Mouse (Mus musculus) urinary bladder, adult 18-20 months (tissue): ENCODE measurements around the gene Wnt8b.
A peak's percentile ranks its signal among the peaks of the same experiment; 100 is the strongest.
"Not testable (repeated sequence)": the region's sequence is repeated elsewhere in the genome, so short reads cannot be mapped to it uniquely, and the experiment has no call there.

Source experiments
- DNase-seq, 2 experiments: peaks; one replicate each; pipeline ENCODE4 v3.0.0; 2022; ENCODE audit warnings: low spot score in 2 of 2, mixed read lengths in 2 of 2

Wnt8b gene

GRCm38 (mm10) chr19:44493128-44493527, at the start of gene Wnt8b:
TSS of gene Wnt8b (plus strand) at chr19:44493472.
- DNase-seq: no peak

GRCm38 (mm10) chr19:44445755-44446154, 47.5 kb upstream of the Wnt8b start:
- DNase-seq: peak in 1 of 2 experiments; percentile 8

- DNase-seq: no peak
Measured at GRCm38 (mm10) chr19:44447927-44448326, 45.3 kb upstream of the Wnt8b start.

- DNase-seq: no peak
Measured at GRCm38 (mm10) chr19:44454862-44455261, 38.4 kb upstream of the Wnt8b start.

GRCm38 (mm10) chr19:44455356-44455755, 37.9 kb upstream of the Wnt8b start:
- no peak for DNase-seq

GRCm38 (mm10) chr19:44457359-44458055, 35.8 kb upstream of the Wnt8b start:
- DNase-seq: no peak

GRCm38 (mm10) chr19:44458696-44459095, 34.6 kb upstream of the Wnt8b start:
- DNase-seq: no peak

GRCm38 (mm10) chr19:44460441-44460840, 32.8 kb upstream of the Wnt8b start:
- DNase-seq: no peak

- no peak for DNase-seq
Measured at GRCm38 (mm10) chr19:44461500-44461899, 31.8 kb upstream of the Wnt8b start.

- no peak for DNase-seq
Measured at GRCm38 (mm10) chr19:44462141-44462540, 31.1 kb upstream of the Wnt8b start.

GRCm38 (mm10) chr19:44465960-44466525, 27.2 kb upstream of the Wnt8b start:
- not testable (repeated sequence) for DNase-seq

GRCm38 (mm10) chr19:44474158-44474557, 19.1 kb upstream of the Wnt8b start:
- DNase-seq: peak; percentile 31 to 48

- DNase-seq: no peak
Measured at GRCm38 (mm10) chr19:44475268-44475667, 18.0 kb upstream of the Wnt8b start.

- DNase-seq: no peak
Measured at GRCm38 (mm10) chr19:44476541-44476940, 16.7 kb upstream of the Wnt8b start.

GRCm38 (mm10) chr19:44487266-44487665, 6.0 kb upstream of the Wnt8b start:
- peak; percentile 4 to 21 for DNase-seq

- no peak for DNase-seq
Measured at GRCm38 (mm10) chr19:44496511-44496910, 3.2 kb downstream of the Wnt8b start.

GRCm38 (mm10) chr19:44496941-44497340, 3.7 kb downstream of the Wnt8b start:
- DNase-seq: no peak

GRCm38 (mm10) chr19:44498936-44499335, 5.7 kb downstream of the Wnt8b start:
- DNase-seq: no peak

GRCm38 (mm10) chr19:44500240-44500639, 7.0 kb downstream of the Wnt8b start:
- no peak for DNase-seq

GRCm38 (mm10) chr19:44501925-44502324, 8.7 kb downstream of the Wnt8b start:
- no peak for DNase-seq

- no peak for DNase-seq
Measured at GRCm38 (mm10) chr19:44502741-44503140, 9.5 kb downstream of the Wnt8b start.

- DNase-seq: peak in 1 of 2 experiments; percentile 12
Measured at GRCm38 (mm10) chr19:44510534-44511175, 17.4 kb downstream of the Wnt8b start.
